Mouse (Mus musculus) intestine, embryonic 16.5 days (tissue): ENCODE data around the gene Dgkb. TPM values are rescaled to one million over a fixed set of nuclear protein-coding genes. Genes with fewer than 3 reads are reported as not detected.
A peak's percentile ranks its signal among the peaks of the same experiment; 100 is the strongest.

ENCODE experiments used
- ATAC-seq: fragments of 200-750 bp; cut with Nextera tagmentation; 2 replicates; pipeline ENCODE4 v1.8.0; 2017; ENCODE audit warnings: moderate TSS enrichment, moderate library complexity
- H3K27ac ChIP-seq: fragments of 300-500 bp; sonication (generic); 2 replicates; pipeline ENCODE4 v1.5.1; 2014; ENCODE audit warnings: mild to moderate bottlenecking, low read length
- H3K27me3 ChIP-seq: fragments of 300-500 bp; sonication (generic); replicated peaks from 2 replicates; pipeline ENCODE4 v1.6.1; 2014; ENCODE audit warnings: low read length, control low read depth, mixed read lengths; ENCODE audit not compliant: control insufficient read depth, insufficient read depth
- H3K36me3 ChIP-seq: fragments of 300-500 bp; sonication (generic); 2 replicates; pipeline ENCODE4 v1.6.1; 2014; ENCODE audit warnings: low read length, control low read depth; ENCODE audit not compliant: control insufficient read depth, insufficient read depth
- H3K4me1 ChIP-seq: fragments of 300-500 bp; sonication (generic); 2 replicates; pipeline ENCODE4 v1.6.1; 2014; ENCODE audit warnings: low read length, control low read depth, mixed read lengths; ENCODE audit not compliant: control insufficient read depth, insufficient read depth
- H3K4me2 ChIP-seq: fragments of 300-500 bp; sonication (generic); 2 replicates; pipeline ENCODE4 v1.6.1; 2014; ENCODE audit warnings: low read depth, low read length, control low read depth
- H3K4me3 ChIP-seq: fragments of 300-500 bp; sonication (generic); 2 replicates; pipeline ENCODE4 v1.5.1; 2014; ENCODE audit warnings: mild to moderate bottlenecking, low read length
- H3K9ac ChIP-seq: fragments of 300-500 bp; sonication (generic); 2 replicates; pipeline ENCODE4 v1.6.1; 2014; ENCODE audit warnings: low read depth, low read length
- H3K9me3 ChIP-seq: fragments of 300-500 bp; sonication (generic); 2 replicates; pipeline ENCODE4 v1.6.1; 2016; ENCODE audit warnings: low read length, control low read depth; ENCODE audit not compliant: control insufficient read depth
- WGBS: fragments of 180-500 bp; shearing (Covaris S2); extraction: QIAGEN DNeasy Blood & Tissue Kit; methylation state at CpG from one replicate; pipeline ENCODE4 v1.1.7; 2014; 5-methylcytosine and 5-hydroxymethylcytosine counted together
- polyA plus RNA-seq: library from polyadenylated mRNA; unstranded; fragments of >200 nt; fragmentation: Nextera tagmentation; extraction: Ambion mirVana; gene quantifications from 2 replicates; pipeline ENCODE4 v1.2.1, GENCODE M21; 2015

Dgkb gene
- polyA plus RNA-seq, 1 experiment from 2014 or later, result 5.4 TPM

DNA sequence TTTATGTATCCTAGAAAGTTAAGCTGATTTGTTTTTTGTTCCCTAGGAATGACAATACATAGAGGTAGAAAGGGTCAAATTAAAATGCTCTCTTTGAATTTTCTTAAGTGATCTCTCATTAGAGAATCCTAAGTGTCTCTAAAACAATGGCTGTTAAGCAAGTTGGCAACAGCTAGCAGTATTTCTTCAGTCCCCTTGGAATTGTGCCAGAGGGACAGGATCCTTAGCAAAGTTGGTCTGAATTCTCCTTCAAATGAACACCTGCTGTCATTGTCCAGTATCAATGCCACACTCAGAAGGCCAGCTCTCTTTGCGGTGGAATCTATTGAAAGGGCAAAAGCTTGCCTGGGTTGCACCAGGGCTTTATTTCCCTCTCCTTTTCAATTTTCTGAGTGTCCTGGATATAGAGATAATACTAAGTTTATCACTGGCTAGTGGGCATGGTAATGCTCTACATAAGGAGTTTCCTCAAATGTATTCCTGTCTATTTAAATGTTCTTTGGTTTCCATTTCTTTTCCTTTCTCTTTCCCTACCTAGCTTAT is 510.3 kb downstream of the Dgkb start:
- ATAC-seq, result no peak
- H3K9ac ChIP-seq, result no peak overlapping the region
- no peak overlapping the region for H3K4me2 ChIP-seq
- WGBS, result 82% methylated on average over 1 of the region's 1 CpGs
- no peaks in the 10 kb centered on the region for H3K27me3 ChIP-seq
- no peaks in the 10 kb centered on the region for H3K36me3 ChIP-seq
- no peaks in the 10 kb centered on the region for H3K4me1 ChIP-seq
- H3K27ac ChIP-seq, result no peak overlapping the region
- no peak overlapping the region for H3K4me3 ChIP-seq
- no peaks in the 10 kb centered on the region for H3K9me3 ChIP-seq

DNA sequence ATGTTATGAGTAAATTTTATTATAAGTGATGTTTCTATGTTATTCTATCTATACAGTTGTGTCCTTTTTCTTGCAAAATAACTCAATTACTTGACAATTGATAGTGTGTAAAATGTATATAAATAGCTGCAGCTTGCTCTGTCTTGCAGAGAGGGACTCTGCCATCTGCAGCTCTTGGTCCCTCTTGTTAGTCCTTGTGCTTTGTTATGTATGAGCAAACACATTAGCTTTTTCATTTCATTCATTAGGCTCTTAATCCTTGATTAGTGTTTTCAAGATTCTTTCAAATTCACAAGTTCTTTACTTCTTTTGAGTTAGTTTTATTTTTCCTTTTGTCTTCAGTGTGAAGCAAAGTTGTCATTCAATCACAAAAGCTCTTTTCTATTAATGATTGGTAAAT is 511.3 kb downstream of the Dgkb start:
- H3K9me3 ChIP-seq, result no peaks in the 10 kb centered on the region
- no peaks in the 10 kb centered on the region for H3K36me3 ChIP-seq
- H3K4me1 ChIP-seq, result no peaks in the 10 kb centered on the region
- H3K27me3 ChIP-seq, result no peaks in the 10 kb centered on the region
- no peak overlapping the region for H3K9ac ChIP-seq
- no peak overlapping the region for H3K4me3 ChIP-seq
- ATAC-seq, result no peak
- no peak overlapping the region for H3K27ac ChIP-seq
- H3K4me2 ChIP-seq, result no peak overlapping the region

DNA sequence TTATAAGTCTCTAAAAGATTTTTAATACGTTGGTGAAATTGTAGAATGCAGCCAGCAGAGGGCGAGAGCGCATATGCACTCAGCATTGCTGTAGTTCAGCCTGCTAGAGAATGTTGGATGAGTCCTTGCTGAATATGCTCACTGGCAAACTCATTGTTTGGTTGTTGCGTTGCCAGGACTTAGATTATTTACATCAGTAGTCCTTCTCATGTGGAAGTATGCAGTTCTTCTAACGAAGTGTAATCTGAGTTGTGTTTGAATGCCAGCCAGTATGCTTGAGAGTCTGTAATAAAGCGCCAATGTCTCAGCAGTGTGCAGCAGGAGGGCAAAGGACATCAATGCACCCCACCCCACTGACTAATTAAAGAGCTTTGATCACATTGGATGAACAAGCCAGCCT is 525.1 kb downstream of the Dgkb start:
- Histone ChIP-seq H3K36me3 (no peaks in the 10 kb centered on the region), H3K27me3 (no peaks in the 10 kb centered on the region), H3K9ac (no peak overlapping the region), H3K9me3 (no peaks in the 10 kb centered on the region), H3K4me1 (no peaks in the 10 kb centered on the region), H3K4me2 (0 out of 2 replicates have a peak overlapping the region, but pooled peaks have one; percentile 7), H3K27ac (no peak overlapping the region), H3K4me3 (no peak overlapping the region)
- peak; percentile 89 for ATAC-seq
- WGBS, result 13% methylated on average over 6 of the region's 6 CpGs

DNA sequence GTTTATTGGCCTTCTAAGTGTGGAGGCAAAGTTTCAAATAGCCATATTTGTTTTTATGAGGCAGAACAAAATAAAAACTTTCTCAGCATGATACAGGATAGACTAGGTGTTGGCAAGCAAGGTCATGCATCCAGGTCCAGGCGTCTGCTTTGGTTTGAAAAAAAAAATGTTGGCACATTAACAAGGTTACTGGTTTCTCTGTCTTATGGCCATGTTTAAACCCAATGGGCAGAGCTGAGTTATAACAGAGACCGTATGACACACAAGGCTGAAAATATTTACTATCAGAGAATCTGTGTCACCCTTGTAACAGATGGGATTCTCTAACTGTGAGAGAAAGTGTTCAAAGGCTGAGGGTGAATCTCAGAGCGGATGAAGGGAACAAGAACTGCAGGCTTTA is 535.0 kb downstream of the Dgkb start:
- Histone ChIP-seq H3K36me3 (no peaks in the 10 kb centered on the region), H3K9ac (no peak overlapping the region), H3K27ac (no peak overlapping the region), H3K27me3 (no peaks in the 10 kb centered on the region), H3K4me3 (no peak overlapping the region), H3K4me1 (no peaks in the 10 kb centered on the region), H3K4me2 (no peak overlapping the region), H3K9me3 (no peaks in the 10 kb centered on the region)
- WGBS, result 84% methylated on average over 3 of the region's 3 CpGs
- no peak for ATAC-seq

DNA sequence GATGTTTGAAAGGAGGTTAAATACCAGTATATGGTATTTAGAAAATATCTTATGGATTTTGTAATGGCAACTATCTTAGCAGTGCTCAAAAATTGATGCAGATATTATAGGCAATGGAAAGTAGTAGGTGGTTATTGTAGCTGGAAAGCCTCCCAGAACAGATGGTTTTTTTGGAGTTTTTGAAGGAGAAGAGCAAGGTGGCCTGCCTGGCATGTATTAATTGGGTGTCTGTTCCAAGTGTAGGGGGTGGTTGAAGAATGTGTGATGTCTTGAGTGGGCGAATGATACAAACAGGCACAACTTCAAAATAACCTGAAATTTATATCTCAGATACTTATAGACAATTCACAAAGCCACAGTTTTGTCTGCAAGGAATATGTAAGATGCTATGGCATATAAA is 538.9 kb downstream of the Dgkb start:
- no peak overlapping the region for H3K4me2 ChIP-seq
- H3K9ac ChIP-seq, result no peak overlapping the region
- H3K4me3 ChIP-seq, result no peak overlapping the region
- WGBS, result 80% methylated on average over 1 of the region's 1 CpGs
- no peaks in the 10 kb centered on the region for H3K27me3 ChIP-seq
- H3K27ac ChIP-seq, result no peak overlapping the region
- no peaks in the 10 kb centered on the region for H3K36me3 ChIP-seq
- H3K9me3 ChIP-seq, result no peaks in the 10 kb centered on the region
- ATAC-seq, result no peak
- H3K4me1 ChIP-seq, result no peaks in the 10 kb centered on the region

DNA sequence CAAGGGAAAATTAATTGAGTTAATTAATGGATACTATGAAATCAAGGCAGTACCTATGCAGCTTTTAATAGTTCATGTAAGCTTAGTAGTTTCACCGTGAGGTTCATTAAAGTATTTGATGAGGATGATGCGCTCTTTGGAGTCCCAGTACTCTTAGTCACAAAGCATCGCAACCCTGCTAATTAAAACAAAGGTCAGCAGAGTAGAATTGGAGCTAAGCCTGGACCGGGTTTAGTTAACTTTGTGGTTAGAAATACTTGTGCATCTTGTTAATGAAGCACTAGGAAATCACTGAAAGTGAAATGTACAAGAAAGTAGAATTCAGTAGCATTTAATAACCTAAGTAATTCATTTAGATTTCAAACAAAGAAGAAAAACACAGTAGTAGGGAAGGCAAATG is 544.0 kb downstream of the Dgkb start:
- ATAC-seq, result no peak
- Histone ChIP-seq H3K4me2 (no peak overlapping the region), H3K27ac (no peak overlapping the region), H3K9ac (no peak overlapping the region), H3K4me3 (no peak overlapping the region), H3K36me3 (no peaks in the 10 kb centered on the region), H3K9me3 (no peaks in the 10 kb centered on the region), H3K27me3 (no peaks in the 10 kb centered on the region), H3K4me1 (no peaks in the 10 kb centered on the region)
- 89% methylated on average over 4 of the region's 4 CpGs for WGBS

DNA sequence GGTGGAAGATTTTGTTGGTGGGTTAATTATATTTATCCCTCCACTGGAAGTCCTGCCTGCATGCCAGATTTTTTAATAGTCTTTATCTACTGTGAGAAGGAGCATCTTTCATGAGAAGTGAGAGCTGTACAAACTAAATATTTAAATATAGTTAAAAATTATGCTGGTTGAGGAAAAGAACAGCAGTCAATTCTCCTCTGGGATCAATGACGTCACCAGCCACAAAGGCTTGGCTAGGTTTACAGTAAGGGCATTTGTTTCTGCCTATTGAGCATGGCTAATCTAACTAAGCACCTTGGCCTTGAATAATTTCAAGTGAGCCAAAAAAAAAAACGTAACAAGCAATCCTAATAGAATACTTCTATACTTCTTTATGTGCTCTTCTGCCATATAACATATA is 554.1 kb downstream of the Dgkb start:
- H3K27me3 ChIP-seq, result no peaks in the 10 kb centered on the region
- no peak for ATAC-seq
- 78% methylated on average over 2 of the region's 2 CpGs for whole genome bisulfite sequencing

DNA sequence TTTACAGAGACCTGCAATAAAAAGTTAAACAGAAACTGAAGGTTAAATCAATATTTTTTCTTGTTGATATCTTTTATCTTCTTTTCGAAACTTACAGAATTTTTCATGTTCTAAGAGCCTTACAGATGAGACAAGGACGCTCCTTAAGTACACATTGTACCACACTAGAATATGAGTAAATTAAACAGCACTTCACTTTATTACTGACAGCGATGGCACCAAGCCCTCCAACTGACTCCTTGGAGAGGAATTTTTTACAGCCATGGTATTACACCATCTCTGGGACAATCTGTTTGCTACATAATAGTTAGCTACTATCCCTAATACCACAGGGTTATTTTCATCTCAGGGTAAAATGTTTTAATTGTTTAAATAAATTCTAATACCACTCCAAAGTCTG is 556.6 kb downstream of the Dgkb start:
- no peaks in the 10 kb centered on the region for H3K27me3 ChIP-seq
- no peak overlapping the region for H3K27ac ChIP-seq
- H3K9me3 ChIP-seq, result no peaks in the 10 kb centered on the region
- peak; percentile 79 for ATAC-seq
- no peaks in the 10 kb centered on the region for H3K4me1 ChIP-seq
- H3K4me3 ChIP-seq, result no peak overlapping the region
- WGBS, result 47% methylated on average over 3 of the region's 3 CpGs
- no peaks in the 10 kb centered on the region for H3K36me3 ChIP-seq
- H3K9ac ChIP-seq, result no peak overlapping the region
- no peak overlapping the region for H3K4me2 ChIP-seq

More for the DNA sequence above, 554.1 kb downstream of the Dgkb start:
- no peak overlapping the region for H3K4me3 ChIP-seq
- H3K27ac ChIP-seq, result no peak overlapping the region
- no peak overlapping the region for H3K9ac ChIP-seq
- no peaks in the 10 kb centered on the region for H3K4me1 ChIP-seq
- no peaks in the 10 kb centered on the region for H3K36me3 ChIP-seq
- no peak overlapping the region for H3K4me2 ChIP-seq
- no peaks in the 10 kb centered on the region for H3K9me3 ChIP-seq

DNA sequence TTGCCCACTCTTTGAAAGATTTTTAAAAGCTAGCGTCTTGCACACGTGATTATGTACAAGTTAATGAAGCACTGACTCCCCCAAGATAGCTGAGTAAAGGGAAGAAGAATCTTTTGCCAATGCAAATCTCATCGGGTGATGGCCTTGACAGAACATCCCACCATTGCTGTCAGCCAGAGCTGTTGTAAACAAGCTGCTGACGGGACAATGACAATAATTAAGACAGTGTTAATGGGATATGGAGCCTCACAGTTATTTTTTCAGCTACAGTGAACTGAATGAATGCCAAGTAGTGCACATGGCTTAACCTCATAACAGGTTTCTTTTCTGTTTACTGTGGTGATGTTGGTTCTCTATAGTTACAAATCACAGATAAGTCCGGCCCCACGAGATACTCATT is 568.4 kb downstream of the Dgkb start:
- Histone ChIP-seq H3K4me2 (no peak overlapping the region), H3K4me1 (no peaks in the 10 kb centered on the region), H3K9ac (no peak overlapping the region), H3K27ac (no peak overlapping the region), H3K4me3 (no peak overlapping the region), H3K27me3 (no peaks in the 10 kb centered on the region), H3K36me3 (no peaks in the 10 kb centered on the region), H3K9me3 (no peaks in the 10 kb centered on the region)
- 80% methylated on average over 6 of the region's 6 CpGs for WGBS
- ATAC-seq, result no peak

DNA sequence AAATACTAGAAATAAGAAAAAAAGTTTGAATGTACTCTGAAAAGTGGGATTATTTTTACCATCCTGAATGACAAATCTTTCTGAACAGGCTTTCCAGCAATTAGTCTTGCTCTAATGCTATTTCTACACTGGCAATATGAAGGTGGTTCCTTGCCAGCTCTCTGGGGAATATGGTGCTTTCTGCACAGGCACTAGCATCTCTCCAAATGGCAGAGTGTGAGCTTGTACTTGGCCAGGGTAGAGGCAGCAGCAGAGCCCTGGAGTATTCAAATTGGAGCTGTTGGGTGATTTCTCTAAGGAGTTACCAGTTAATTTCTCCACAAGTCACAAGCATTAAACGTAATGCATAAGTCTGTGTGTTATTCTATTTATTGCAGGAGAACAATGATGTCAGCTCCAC is 569.5 kb downstream of the Dgkb start:
- Histone ChIP-seq H3K9me3 (no peaks in the 10 kb centered on the region), H3K9ac (no peak overlapping the region), H3K36me3 (no peaks in the 10 kb centered on the region), H3K27me3 (no peaks in the 10 kb centered on the region), H3K4me1 (no peaks in the 10 kb centered on the region), H3K27ac (no peak overlapping the region), H3K4me3 (no peak overlapping the region), H3K4me2 (no peak overlapping the region)
- no peak for ATAC-seq
- 76% methylated on average over 1 of the region's 1 CpGs for WGBS
